Mouse (Mus musculus): ENCODE results near the gene Trp53tg5. TPM values are rescaled to one million over a fixed set of nuclear protein-coding genes. Genes with fewer than 3 reads are reported as not detected.

Gene Trp53tg5
- total and polyA plus RNA-seq, 2 experiments, result not detected

DNA sequence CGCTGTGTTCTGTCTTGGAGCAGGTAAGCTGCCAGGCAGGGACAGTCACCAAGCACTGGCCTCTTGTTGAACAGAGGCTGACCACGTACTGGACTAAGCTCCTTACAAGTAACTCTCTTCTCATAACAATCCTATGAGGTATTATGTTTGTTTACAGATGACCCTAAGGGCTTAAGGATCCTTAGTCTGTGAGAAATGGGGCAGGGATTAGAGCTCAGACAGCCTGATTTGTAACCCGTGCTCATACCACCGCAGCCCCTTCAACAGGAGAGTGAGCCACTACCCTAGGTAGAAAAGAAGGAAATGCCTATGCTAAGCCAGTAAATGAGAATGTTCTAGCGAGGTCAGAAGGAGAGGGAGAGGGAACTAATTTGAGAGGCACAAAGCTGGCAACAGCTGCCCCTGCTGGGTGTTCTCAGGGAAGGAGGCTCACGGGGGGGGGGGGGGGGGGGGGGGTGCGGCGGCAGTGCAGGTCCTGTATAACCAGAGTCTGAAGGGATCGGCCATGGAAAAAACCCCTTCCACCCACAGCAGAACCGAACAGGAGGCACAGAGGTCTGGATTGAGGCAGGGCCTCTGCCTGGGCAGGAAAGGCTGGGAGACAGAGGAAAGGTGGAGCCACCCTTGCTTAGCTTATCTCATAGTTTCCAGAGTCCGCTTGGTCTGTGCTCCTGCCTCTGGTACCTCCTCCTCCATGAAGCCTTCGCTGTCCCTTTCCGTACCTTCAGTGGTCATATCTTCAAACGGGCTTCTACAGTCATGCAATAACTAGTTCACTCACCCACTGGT, 38.8 kb upstream of the Trp53tg5 start:
- Histone ChIP-seq H3K9ac (ENCODE audit: low read depth, low read length) (no peak overlapping the region), H3K4me3 (ENCODE audit: insufficient read depth, low read depth, low read length) (no peak overlapping the region), H3K79me2 (ENCODE audit: control insufficient read depth, insufficient read depth, low read length) (no peaks in the 10 kb centered on the region), H3K36me3 (ENCODE audit: control insufficient read depth, insufficient read depth, low read length) (no peaks in the 10 kb centered on the region), H3K4me1 (ENCODE audit: control insufficient read depth, insufficient read depth, low read length) (peaks cover 2% of the 10 kb centered on the region), H3K27ac (replicated peaks; ENCODE audit: insufficient read depth, low read depth, low read length) (no peak overlapping the region), H3K27me3 (ENCODE audit: control insufficient read depth, insufficient read depth, low read length) (no peaks in the 10 kb centered on the region)
- DNase-seq (ENCODE audit: extremely low read depth, low read depth, low spot score), result no peak
- TF ChIP-seq POLR2A (IDR thresholded peaks at IDR 0.05; ENCODE audit: extremely low read depth, insufficient read depth, low read length) (no peak), CTCF (IDR thresholded peaks at IDR 0.05; ENCODE audit: low read depth, low read length) (no peak)
- WGBS, result 74% methylated on average over 12 of the region's 14 CpGs

DNA sequence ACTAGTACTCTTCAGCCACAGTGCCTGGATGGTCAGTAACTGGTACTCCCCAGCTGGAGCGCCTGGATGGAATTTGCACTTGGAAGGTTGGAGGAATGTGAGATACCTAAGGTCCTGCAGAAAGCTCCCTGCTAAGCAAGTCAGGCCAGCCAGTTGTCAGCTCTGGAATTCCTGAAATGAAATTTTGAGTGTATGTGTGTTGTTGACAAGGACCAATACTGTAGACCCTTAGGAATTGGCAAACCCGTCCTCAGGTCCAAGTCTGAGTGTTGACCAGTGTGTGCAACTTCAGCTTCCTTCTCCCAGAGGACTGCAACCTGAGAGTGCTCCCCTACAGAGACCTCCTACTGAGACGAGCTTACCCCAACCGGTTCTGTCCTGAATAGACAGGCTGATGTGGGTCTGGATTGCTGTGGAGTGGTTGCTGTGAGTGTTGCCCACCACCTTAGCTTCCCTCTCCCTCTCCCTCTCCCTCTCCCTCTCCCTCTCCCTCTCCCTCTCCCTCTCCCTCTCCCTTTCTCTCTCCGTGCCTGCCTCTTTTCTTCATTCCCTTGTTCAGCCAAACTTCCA, 37.2 kb upstream of the Trp53tg5 start:
- Histone ChIP-seq H3K79me2 (ENCODE audit: control insufficient read depth, insufficient read depth, low read length) (no peaks in the 10 kb centered on the region), H3K4me1 (ENCODE audit: control insufficient read depth, insufficient read depth, low read length) (peaks cover 9% of the 10 kb centered on the region), H3K9ac (ENCODE audit: low read depth, low read length) (no peak overlapping the region), H3K4me3 (ENCODE audit: insufficient read depth, low read depth, low read length) (no peak overlapping the region), H3K36me3 (ENCODE audit: control insufficient read depth, insufficient read depth, low read length) (no peaks in the 10 kb centered on the region), H3K27ac (replicated peaks; ENCODE audit: insufficient read depth, low read depth, low read length) (no peak overlapping the region), H3K27me3 (ENCODE audit: control insufficient read depth, insufficient read depth, low read length) (no peaks in the 10 kb centered on the region)
- no peak for DNase-seq (ENCODE audit: extremely low read depth, low read depth, low spot score)
- 70% methylated on average over 5 of the region's 5 CpGs for WGBS
- no peak for TF ChIP-seq POLR2A (IDR thresholded peaks at IDR 0.05; ENCODE audit: extremely low read depth, insufficient read depth, low read length)
- TF ChIP-seq CTCF (IDR thresholded peaks at IDR 0.05; ENCODE audit: low read depth, low read length), result no peak

- peaks cover 12% of the 10 kb centered on the region for H3K4me1 ChIP-seq (ENCODE audit: control insufficient read depth, insufficient read depth, low read length)
- H3K27ac ChIP-seq (replicated peaks; ENCODE audit: insufficient read depth, low read depth, low read length), result no peak overlapping the region
- peaks cover 19% of the 10 kb centered on the region; the same call in 1 of the 2 replicates for H3K36me3 ChIP-seq (ENCODE audit: control insufficient read depth, insufficient read depth, low read length)
- TF ChIP-seq POLR2A (IDR thresholded peaks at IDR 0.05; ENCODE audit: extremely low read depth, insufficient read depth, low read length) (no peak), CTCF (IDR thresholded peaks at IDR 0.05; ENCODE audit: low read depth, low read length) (no peak)
- no peak for DNase-seq (ENCODE audit: extremely low read depth, low read depth, low spot score)
- WGBS, result 93% methylated on average over 19 of the region's 19 CpGs
- no peaks in the 10 kb centered on the region for H3K79me2 ChIP-seq (ENCODE audit: control insufficient read depth, insufficient read depth, low read length)
- H3K27me3 ChIP-seq (ENCODE audit: control insufficient read depth, insufficient read depth, low read length), result no peaks in the 10 kb centered on the region
- H3K9ac ChIP-seq (ENCODE audit: low read depth, low read length), result no peak overlapping the region
- no peak overlapping the region for H3K4me3 ChIP-seq (ENCODE audit: insufficient read depth, low read depth, low read length)
Measured at GRCm38 (mm10) chr2:164507811-164508210, 34.3 kb upstream of the Trp53tg5 start.

DNA sequence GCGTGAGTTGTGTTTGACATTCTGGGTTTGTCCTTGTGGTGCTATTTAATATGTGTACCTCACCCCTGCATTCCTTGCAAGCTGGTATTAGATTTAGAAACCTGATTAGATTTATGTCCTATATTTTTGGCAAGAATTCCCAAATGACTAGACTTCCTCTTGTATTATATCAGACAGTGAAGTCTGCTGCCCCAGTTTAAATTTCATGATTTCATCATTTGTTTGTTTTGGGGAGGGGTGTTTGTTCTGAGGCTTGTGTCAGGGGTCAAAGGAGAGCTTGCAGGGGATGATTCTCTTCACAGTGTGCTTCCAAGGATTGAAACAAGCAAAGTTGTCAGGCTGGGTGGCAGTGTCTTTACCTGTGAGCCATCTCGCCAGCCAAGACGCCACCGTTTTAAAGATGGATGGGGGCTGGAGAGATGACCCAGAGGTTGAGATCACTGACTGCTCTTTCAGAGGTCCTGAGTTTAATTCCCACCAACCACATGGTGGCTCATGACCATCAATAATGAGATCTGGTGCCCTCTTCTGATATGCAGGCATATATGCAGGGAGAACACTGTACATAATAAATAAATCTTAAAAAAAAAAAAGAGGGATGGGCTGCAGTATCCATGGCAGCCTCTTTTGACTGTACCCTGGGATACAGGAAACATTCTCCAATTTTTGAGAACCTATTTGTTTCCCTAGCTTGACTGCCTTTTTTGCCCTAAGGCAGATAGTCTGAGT, 32.3 kb upstream of the Trp53tg5 start:
- TF ChIP-seq CTCF (IDR thresholded peaks at IDR 0.05; ENCODE audit: low read depth, low read length) (0 out of 2 replicates have a peak, but pooled peaks have one; percentile 5), POLR2A (IDR thresholded peaks at IDR 0.05; ENCODE audit: extremely low read depth, insufficient read depth, low read length) (no peak)

DNA sequence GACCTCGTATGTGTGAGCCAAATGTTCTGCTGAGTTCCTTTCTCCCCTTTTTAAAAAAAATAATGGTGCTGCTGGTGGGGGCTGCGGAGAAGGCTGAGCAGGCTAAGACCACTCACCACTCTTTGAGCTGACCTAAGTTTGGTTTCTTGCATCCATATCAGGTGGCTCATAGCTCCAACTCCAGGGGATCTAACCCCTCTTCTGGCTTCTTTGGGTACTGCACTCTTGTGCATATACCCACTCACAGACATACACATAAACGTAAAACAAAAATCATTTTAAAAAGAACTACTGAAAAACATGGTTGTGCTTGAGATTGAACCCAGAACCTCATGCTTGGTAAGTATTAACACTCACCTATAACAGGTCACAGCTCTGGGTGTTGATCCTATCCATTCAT, 31.4 kb upstream of the Trp53tg5 start:
- Histone ChIP-seq H3K27me3 (ENCODE audit: control insufficient read depth, insufficient read depth, low read length) (no peaks in the 10 kb centered on the region), H3K36me3 (ENCODE audit: control insufficient read depth, insufficient read depth, low read length) (peaks cover 26% of the 10 kb centered on the region; the same call in 1 of the 2 replicates), H3K9ac (ENCODE audit: low read depth, low read length) (no peak overlapping the region), H3K4me3 (ENCODE audit: insufficient read depth, low read depth, low read length) (no peak overlapping the region), H3K27ac (replicated peaks; ENCODE audit: insufficient read depth, low read depth, low read length) (peak overlapping the region; percentile 70), H3K4me1 (ENCODE audit: control insufficient read depth, insufficient read depth, low read length) (peaks cover 9% of the 10 kb centered on the region), H3K79me2 (ENCODE audit: control insufficient read depth, insufficient read depth, low read length) (no peaks in the 10 kb centered on the region)
- WGBS, result 94% methylated on average over 3 of the region's 3 CpGs
- no peak for TF ChIP-seq POLR2A (IDR thresholded peaks at IDR 0.05; ENCODE audit: extremely low read depth, insufficient read depth, low read length)
- TF ChIP-seq CTCF (IDR thresholded peaks at IDR 0.05; ENCODE audit: low read depth, low read length), result no peak
- DNase-seq (ENCODE audit: extremely low read depth, low read depth, low spot score), result no peak

More for the DNA sequence above, 32.3 kb upstream of the Trp53tg5 start:
- peak overlapping the region; percentile 70 for H3K27ac ChIP-seq (replicated peaks; ENCODE audit: insufficient read depth, low read depth, low read length)
- peaks cover 9% of the 10 kb centered on the region for H3K4me1 ChIP-seq (ENCODE audit: control insufficient read depth, insufficient read depth, low read length)
- 21% methylated on average over 4 of the region's 4 CpGs for WGBS
- peaks cover 26% of the 10 kb centered on the region; the same call in 1 of the 2 replicates for H3K36me3 ChIP-seq (ENCODE audit: control insufficient read depth, insufficient read depth, low read length)
- no peak overlapping the region for H3K4me3 ChIP-seq (ENCODE audit: insufficient read depth, low read depth, low read length)
- H3K79me2 ChIP-seq (ENCODE audit: control insufficient read depth, insufficient read depth, low read length), result no peaks in the 10 kb centered on the region
- peak; percentile 94 for DNase-seq (ENCODE audit: extremely low read depth, low read depth, low spot score)
- no peaks in the 10 kb centered on the region for H3K27me3 ChIP-seq (ENCODE audit: control insufficient read depth, insufficient read depth, low read length)
- no peak overlapping the region for H3K9ac ChIP-seq (ENCODE audit: low read depth, low read length)

All from liver, adult 2 months (tissue).